Mouse (Mus musculus) heart, embryonic 14.5 days (tissue): ENCODE data around the gene Grem2. TPM values are rescaled to one million over a fixed set of nuclear protein-coding genes. Genes with fewer than 3 reads are reported as not detected.

Experiments used
- ATAC-seq: fragments of 200-750 bp; cut with Nextera tagmentation; 2 replicates; pipeline ENCODE4 v1.8.0; 2017; ENCODE audit warnings: low read depth, moderate TSS enrichment; ENCODE audit not compliant: insufficient number of reproducible peaks, insufficient read depth, low FRiP score
- H3K27ac ChIP-seq, 2 experiments: fragments of 200-500 bp in 1 of 2; fragments of 300-500 bp in 1 of 2; sonication (generic) in 1 of 2; replicated peaks in 1 of 2; 2 replicates each; pipeline ENCODE4 v1.5.1; 2012 to 2014; ENCODE audit warnings: low read depth in 2 of 2, low read length in 2 of 2, control low read depth in 1 of 2, mild to moderate bottlenecking in 1 of 2, mixed read lengths in 1 of 2; ENCODE audit not compliant: control insufficient read depth in 1 of 2, insufficient read depth in 1 of 2
- H3K27me3 ChIP-seq: fragments of 300-500 bp; sonication (generic); 2 replicates; pipeline ENCODE4 v1.6.1; 2014; ENCODE audit warnings: mild to moderate bottlenecking, low read length, control low read depth; ENCODE audit not compliant: control insufficient read depth, insufficient read depth
- H3K36me3 ChIP-seq: fragments of 300-500 bp; sonication (generic); 2 replicates; pipeline ENCODE4 v1.6.1; 2014; ENCODE audit warnings: mild to moderate bottlenecking, control low read depth, low read length, mixed read lengths; ENCODE audit not compliant: control insufficient read depth, insufficient read depth
- H3K4me1 ChIP-seq, 2 experiments: fragments of 200-500 bp in 1 of 2; fragments of 300-500 bp in 1 of 2; sonication (generic) in 1 of 2; 2 replicates each; pipeline ENCODE4 v1.6.1; 2012 to 2014; ENCODE audit warnings: low read length in 2 of 2, control low read depth in 1 of 2, mixed read lengths in 1 of 2; ENCODE audit not compliant: control insufficient read depth in 2 of 2, insufficient read depth in 2 of 2
- H3K4me2 ChIP-seq: fragments of 300-500 bp; sonication (generic); 2 replicates; pipeline ENCODE4 v1.6.1; 2014; ENCODE audit warnings: mild to moderate bottlenecking, low read length
- H3K4me3 ChIP-seq, 2 experiments: fragments of 200-500 bp in 1 of 2; fragments of 300-500 bp in 1 of 2; sonication (generic) in 1 of 2; 2 replicates each; pipeline ENCODE4 v1.5.1; 2012 to 2014; ENCODE audit warnings: low read length in 2 of 2, mild to moderate bottlenecking in 2 of 2, control low read depth in 1 of 2, low read depth in 1 of 2, moderate library complexity in 1 of 2; ENCODE audit not compliant: control insufficient read depth in 1 of 2, insufficient read depth in 1 of 2
- H3K9ac ChIP-seq: fragments of 300-500 bp; sonication (generic); 2 replicates; pipeline ENCODE4 v1.6.1; 2014; ENCODE audit warnings: mild to moderate bottlenecking, low read length
- H3K9me3 ChIP-seq: fragments of 300-500 bp; sonication (generic); 2 replicates; pipeline ENCODE4 v1.6.1; 2016; ENCODE audit warnings: low read length, control low read depth; ENCODE audit not compliant: control insufficient read depth
- WGBS: fragments of 180-500 bp; shearing (Covaris S2); extraction: QIAGEN DNeasy Blood & Tissue Kit; methylation state at CpG from one replicate; pipeline ENCODE4 v1.1.7; 2014; 5-methylcytosine and 5-hydroxymethylcytosine counted together
- polyA plus RNA-seq: library from polyadenylated mRNA; unstranded; fragments of >200 nt; fragmentation: Nextera tagmentation; extraction: Ambion mirVana; gene quantifications from 2 replicates; pipeline ENCODE4 v1.2.1, GENCODE M21; 2014

Gene Grem2
- 0.05 TPM in 1 of 2 replicates, not detected in the other for polyA plus RNA-seq

DNA sequence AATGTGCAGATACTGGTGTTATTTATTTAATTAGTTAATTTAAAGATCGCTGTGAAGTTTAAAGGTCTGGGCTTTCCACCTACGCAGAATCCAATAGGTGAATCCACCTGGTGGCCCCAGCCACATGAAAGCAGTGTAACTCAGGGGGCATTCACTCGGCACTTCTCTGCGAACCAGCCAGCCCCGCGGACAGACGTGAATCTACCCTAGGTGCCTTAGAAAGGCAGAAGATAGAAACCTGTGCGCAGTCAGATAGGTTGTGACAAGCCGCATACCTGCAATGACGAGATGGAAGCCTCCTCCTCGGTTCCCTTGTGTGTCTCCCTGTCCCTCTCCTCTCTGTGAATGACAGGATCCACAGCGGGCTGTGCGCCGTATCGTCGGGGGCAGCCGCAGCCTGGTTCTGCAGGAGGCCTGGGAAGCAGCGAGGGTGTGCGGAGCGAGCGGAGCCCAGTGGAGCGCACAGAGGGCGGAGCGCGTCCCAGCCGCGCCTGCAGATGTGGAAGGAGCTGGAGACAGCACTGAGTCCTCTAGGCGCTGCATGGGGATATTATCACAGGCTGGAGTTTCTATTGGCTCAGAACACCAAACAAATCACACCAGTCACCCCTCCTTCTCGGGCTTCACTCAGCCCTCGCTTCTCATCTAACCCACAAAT, at the start of gene Grem2:
Grem2 (minus strand) TSS at position 522 of the 658 bp plus-strand sequence.
- peak within 1 kb of the TSS; percentile 27; the same call in 1 of the 2 replicates for H3K9ac ChIP-seq
- no peak within 1 kb of the TSS for H3K27ac ChIP-seq
- peak within 1 kb of the TSS; percentile 35 to 41 for H3K4me3 ChIP-seq
- H3K27me3 ChIP-seq = peaks cover 7% of the 10 kb centered on the region; the same call in 1 of the 2 replicates
- 0 out of 4 replicates have a peak, but pooled peaks cover 0 to 4% of the 10 kb centered on the region in 2 experiments for H3K4me1 ChIP-seq
- ATAC-seq = peak; percentile 75; the same call in 1 of the 2 replicates
- 4% methylated on average over 30 of the region's 30 CpGs for WGBS
- H3K9me3 ChIP-seq = no peaks in the 10 kb centered on the region
- peak within 1 kb of the TSS; percentile 75 for H3K4me2 ChIP-seq
- H3K36me3 ChIP-seq = no peaks in the 10 kb centered on the region

GRCm38 (mm10) chr1:174959837-174960236, 38.2 kb upstream of the Grem2 start:
- Histone ChIP-seq H3K4me1 (no peaks in the 10 kb centered on the region), H3K27me3 (no peaks in the 10 kb centered on the region), H3K9ac (no peak overlapping the region), H3K9me3 (no peaks in the 10 kb centered on the region), H3K36me3 (no peaks in the 10 kb centered on the region), H3K4me3 (no peak overlapping the region), H3K27ac (no peak overlapping the region), H3K4me2 (no peak overlapping the region)
- WGBS = 96% methylated on average over 3 of the region's 3 CpGs
- ATAC-seq = no peak

- ATAC-seq = no peak
- no peak overlapping the region for H3K9ac ChIP-seq
- H3K27ac ChIP-seq = no peak overlapping the region
- no peaks in the 10 kb centered on the region for H3K36me3 ChIP-seq
- H3K4me1 ChIP-seq = no peaks in the 10 kb centered on the region
- no peaks in the 10 kb centered on the region for H3K27me3 ChIP-seq
- no peak overlapping the region for H3K4me2 ChIP-seq
- H3K4me3 ChIP-seq = no peak overlapping the region
- no peaks in the 10 kb centered on the region for H3K9me3 ChIP-seq
- WGBS = 65% methylated on average over 3 of the region's 3 CpGs
Measured at GRCm38 (mm10) chr1:174931003-174931619, 9.5 kb upstream of the Grem2 start.

DNA sequence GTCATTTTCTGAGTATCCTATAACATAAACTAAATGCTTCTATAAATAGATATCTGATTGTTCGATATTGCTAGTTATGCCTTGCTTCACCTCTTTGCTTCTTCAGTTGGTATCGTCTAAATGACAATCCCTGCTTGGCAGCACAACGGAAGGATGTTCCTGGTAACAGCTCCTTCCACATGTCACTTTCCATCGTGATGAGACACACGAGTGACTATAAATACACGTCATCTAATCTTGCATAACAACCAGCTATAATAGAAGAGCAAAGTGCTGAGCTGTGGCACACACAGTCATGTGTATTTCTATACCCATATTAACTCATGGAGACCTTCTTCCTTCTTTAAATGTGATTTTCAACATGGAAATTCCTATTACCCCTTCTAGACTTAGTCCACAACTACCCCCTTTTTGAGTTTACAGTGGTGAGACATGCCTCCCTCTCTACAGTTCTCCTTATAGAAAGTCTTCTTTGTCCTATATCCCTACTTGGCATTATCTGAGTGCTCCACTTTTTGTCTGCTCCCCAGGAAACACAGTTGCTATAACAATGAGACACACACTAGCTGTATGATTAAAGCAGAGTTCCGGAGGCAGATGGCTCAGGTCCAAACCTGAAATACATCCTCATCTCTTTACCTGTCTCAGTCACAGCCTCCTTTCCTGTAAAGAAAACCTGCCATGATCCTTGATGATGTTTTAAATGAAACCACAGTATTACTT, 8.0 kb upstream of the Grem2 start:
- Histone ChIP-seq H3K36me3 (no peaks in the 10 kb centered on the region), H3K4me1 (no peaks in the 10 kb centered on the region), H3K27ac (no peak overlapping the region), H3K4me2 (no peak overlapping the region), H3K9me3 (no peaks in the 10 kb centered on the region), H3K27me3 (no peaks in the 10 kb centered on the region), H3K9ac (no peak overlapping the region), H3K4me3 (no peak overlapping the region)
- ATAC-seq = no peak
- 62% methylated on average over 7 of the region's 7 CpGs for WGBS

GRCm38 (mm10) chr1:174918949-174919348, 2.7 kb downstream of the Grem2 start:
- Histone ChIP-seq H3K27ac (no peak overlapping the region), H3K9me3 (no peaks in the 10 kb centered on the region), H3K4me1 (0 out of 4 replicates have a peak, but pooled peaks cover 0 to 4% of the 10 kb centered on the region in 2 experiments), H3K27me3 (peaks cover 7% of the 10 kb centered on the region; the same call in 1 of the 2 replicates), H3K4me2 (no peak overlapping the region), H3K36me3 (no peaks in the 10 kb centered on the region), H3K4me3 (no peak overlapping the region), H3K9ac (no peak overlapping the region)
- WGBS = 90% methylated on average over 4 of the region's 4 CpGs
- no peak for ATAC-seq

DNA sequence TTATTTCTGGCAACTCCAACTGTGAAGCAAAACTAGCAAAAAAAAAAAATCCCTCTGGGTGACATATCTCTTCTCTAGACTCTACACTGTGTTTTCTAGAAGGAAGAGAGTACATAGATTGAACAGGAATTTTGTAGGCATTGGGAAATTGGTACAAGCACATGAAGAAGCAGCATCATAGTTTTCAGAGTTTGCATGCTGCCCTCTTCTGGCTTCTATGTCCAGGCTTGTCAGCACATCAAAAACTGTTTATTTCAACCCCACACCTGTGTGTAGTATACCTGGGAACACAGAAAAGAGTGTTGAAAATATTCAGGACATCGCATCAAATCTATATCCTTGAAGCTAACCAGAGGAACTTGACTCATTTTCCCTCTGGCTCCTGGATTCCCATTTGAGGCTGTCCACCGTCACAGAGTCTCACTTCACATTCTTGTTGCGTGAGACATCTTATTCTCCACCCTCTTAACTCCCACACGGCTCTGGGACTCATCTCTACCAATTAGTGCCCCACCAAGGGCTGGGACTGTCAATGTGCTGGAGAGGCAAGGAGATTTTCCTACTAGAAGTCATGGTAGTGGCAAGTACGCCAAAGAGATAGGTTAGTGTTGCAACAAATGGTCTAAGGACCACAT, 3.3 kb downstream of the Grem2 start:
- no peak overlapping the region for H3K4me2 ChIP-seq
- 0 out of 4 replicates have a peak, but pooled peaks cover 0 to 4% of the 10 kb centered on the region in 2 experiments for H3K4me1 ChIP-seq
- no peak overlapping the region for H3K9ac ChIP-seq
- H3K9me3 ChIP-seq = no peaks in the 10 kb centered on the region
- H3K27me3 ChIP-seq = peaks cover 7% of the 10 kb centered on the region; the same call in 1 of the 2 replicates
- H3K4me3 ChIP-seq = no peak overlapping the region
- no peak for ATAC-seq
- no peak overlapping the region for H3K27ac ChIP-seq
- H3K36me3 ChIP-seq = no peaks in the 10 kb centered on the region
- WGBS = 57% methylated on average over 5 of the region's 5 CpGs

DNA sequence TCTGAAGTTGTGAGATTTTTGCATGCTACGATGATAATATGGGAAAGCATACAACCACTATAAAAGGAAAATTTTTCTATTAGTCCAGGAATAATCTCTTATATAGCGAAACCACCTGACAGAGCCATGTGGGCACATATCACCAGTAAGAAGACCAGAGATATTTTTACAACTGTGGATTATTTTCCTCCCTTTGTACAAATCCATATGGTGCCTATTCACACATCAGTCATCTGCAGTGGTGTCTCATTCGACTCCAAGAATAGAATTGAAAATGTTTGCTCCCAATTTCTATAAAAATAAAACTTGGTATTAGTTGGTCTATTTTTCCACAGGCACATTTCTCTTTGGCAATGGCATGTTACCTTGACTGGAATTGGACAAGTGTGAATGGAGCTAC, 11.8 kb downstream of the Grem2 start:
- Histone ChIP-seq H3K36me3 (no peaks in the 10 kb centered on the region), H3K4me2 (no peak overlapping the region), H3K27ac (no peak overlapping the region), H3K9me3 (no peaks in the 10 kb centered on the region), H3K4me3 (no peak overlapping the region), H3K4me1 (no peaks in the 10 kb centered on the region), H3K27me3 (no peaks in the 10 kb centered on the region), H3K9ac (no peak overlapping the region)
- no peak for ATAC-seq
- WGBS = 72% methylated on average over 3 of the region's 3 CpGs
